Mouse (Mus musculus) right cerebral cortex, adult 2 months (tissue): Measurements from ENCODE around the gene Hdac1.

ENCODE experiments used
- DNase-seq, 2 experiments: peaks; one replicate each; pipeline ENCODE4 v3.0.0; 2021 to 2022; ENCODE audit warnings: low spot score in 2 of 2

Hdac1 gene

DNA sequence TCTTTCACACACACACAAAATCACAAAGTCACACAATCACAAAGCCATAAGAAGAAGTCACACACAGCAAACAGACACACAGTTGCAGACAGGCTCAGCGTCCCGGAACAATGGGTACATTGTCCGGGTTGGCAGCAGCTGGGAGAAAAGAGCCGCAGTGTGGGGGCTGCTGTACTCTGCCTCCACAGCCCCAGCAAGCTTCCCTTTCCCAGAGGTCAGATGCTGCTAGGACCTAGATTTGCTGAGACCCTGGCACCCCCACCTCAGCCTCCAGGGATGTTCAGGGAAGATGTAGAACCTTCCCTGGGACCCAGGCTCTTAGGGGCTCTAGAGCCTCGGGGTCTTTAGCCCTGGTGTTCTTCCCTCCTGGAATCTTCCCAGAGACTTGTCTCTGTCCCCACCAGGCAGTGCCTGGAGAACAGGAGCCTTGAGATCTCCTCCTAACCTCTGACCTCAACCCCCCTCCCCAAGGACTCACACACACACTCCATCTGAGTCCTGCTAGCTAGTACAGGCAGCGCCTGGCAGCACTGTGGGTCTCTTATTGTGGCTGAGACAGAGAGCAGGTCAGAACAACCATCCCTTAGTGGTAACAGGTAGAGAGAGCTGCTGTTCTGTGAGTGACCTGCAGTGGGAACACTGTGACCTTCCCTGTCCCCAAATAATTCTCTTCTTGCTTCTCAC is 31.0 kb downstream of the Hdac1 start:
- DNase-seq: no peak

DNA sequence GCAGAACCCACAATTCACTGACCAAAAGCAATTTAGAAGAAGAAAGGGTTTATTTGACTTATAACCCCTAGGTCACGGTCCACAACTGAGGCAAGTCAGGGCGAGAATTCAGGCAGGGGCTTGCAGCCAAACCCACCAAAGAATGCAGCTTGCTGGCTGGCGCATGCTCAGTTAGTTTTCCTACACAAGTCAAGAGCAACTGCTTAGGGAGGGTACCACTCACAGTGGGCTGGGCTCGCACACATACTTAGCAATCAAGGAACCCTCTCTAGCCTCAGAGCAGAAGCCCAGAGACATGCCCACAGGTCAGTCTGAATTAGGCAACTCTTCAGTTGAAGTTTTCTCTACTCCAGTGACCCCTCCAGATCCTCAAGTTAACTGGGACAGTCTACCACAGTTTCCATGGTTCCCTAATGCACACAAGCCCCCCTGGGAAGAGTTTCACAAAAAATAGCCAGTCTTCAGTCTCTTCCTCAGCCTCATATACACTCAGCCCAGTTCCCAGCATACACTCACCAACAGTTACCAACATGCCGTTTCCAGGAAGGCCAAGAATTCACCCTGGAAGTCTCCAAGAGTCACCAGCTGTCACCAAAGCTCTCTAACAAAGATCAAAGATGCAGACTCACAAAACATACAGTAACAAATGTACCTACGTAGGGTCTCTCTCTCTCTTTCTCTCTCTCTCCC is 31.6 kb downstream of the Hdac1 start:
- no peak for DNase-seq

DNA sequence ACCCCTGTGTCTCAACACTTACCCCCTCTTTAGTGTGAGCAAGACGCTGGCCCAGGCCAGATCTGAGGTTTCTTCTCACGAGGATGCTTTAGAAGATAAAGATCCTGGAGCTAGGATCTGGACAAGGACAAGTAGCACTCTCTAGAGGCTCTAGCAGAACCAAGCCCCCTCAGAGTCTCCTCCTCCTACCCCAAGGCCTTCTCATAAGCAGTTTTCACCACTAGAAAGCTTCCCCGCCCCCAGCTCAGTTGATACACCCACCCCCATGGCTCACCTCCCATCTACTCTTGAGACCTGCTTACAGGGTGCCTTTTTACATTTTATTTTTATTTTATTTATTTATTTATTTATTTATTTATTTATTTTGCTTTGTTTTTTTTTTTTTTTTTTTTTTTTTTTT is 32.9 kb downstream of the Hdac1 start:
- DNase-seq: no peak

DNA sequence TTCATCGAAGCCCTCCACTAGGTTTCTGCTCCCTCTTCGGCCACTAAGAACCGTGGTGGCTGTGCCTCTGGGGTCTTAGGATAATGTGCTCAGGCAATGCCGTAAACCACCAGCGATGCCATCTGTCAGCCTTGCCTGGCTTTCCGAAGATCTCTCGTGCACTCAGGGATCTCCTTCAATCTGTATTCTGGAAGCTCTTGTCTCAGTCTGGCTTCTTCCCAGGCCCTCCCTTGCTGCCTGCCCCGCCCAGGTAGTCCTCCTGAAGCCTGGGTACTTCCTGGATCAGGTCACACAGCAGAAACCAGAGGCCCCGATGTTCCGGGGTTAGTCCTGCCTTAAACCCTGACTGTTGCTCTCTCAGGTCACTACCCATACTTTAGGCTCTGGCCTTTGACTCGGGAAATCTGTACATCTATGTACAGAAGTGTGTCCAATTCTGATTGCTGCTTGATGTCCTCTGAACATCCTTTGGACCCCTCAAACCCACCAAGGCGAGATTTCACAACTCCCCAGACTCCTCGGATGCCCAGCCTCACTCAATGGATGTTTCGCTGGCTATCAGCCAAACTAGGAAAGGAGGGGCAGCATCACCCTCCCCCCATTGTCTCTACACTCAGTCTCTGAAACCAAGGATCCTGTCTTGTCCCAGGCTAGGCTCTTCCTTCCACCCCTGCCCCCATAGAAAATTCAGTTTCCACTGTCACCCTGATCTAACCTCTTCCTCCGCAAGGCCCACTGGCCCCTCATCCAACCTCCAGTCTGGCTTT is 33.5 kb downstream of the Hdac1 start:
- DNase-seq: no peak

DNA sequence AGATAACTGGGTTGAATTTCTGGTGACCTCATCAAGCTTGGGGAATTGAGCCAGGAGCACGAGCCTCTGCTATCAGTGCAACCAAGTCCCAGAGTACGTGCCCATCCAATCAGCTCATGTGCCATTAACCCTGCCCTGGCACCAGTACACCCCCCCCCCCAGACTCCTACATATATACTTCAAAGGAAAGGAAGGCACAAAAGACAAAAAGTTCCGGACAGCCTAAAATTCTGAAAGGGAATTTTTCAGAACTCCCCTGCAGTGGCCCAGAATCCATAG is 34.3 kb downstream of the Hdac1 start:
- DNase-seq: no peak

DNA sequence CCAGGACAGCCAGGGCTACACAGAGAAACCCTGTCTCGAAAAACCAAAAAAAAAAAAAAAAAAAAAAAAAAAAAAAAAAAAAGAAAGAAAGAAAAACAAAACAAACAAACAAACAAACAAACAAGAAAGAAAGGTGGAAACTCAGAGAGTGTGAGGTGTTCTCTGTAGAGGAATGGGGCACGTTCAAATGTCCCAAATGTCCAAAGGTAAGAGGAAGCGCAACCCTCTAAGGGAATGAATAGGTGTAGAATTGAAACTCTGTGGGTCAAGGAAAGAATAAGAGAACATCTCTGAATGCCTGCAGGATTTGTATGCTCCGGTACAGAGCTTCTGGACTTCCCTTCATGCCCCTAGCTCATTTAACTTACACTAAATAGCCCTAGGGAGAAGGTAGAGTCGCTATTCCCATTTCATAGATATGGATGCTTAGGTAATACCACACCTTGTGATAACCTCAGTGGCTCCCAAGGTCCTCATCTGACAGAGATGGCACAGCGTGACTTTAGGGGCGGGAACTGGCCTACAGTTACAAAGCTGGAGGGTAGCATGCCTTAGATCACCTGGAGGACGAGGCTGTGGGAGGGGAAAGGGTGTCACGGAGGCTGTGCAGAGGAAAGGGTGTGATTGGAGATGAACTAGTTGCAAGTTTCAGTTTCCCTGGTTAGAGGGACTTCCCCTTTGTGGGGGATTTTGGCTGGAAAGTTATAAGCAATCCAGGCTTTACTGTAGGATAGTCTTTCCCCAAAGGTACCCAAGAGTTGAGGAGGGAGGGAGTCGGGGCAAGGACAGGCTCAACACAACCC is 34.9 kb downstream of the Hdac1 start:
- no peak for DNase-seq

DNA sequence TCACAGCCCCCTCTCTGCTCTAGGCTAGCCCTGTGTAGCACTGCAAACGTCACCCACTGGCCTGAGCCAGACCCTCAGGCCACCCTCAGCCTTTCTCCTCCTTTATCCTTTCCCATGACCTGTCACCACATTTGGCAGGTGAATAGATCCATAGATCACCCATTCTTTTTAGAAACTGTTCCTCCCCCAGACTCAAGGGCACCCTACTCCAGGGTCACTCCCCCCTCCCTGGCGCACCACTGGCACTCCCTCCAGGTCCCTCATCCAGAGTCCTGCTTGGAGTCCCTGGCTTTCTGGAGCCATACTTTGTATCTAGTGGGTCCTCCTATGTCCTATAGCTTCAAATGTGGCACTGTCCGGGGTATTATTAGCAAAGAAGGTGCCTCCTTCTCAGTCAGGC is 37.0 kb downstream of the Hdac1 start:
- DNase-seq: no peak

DNA sequence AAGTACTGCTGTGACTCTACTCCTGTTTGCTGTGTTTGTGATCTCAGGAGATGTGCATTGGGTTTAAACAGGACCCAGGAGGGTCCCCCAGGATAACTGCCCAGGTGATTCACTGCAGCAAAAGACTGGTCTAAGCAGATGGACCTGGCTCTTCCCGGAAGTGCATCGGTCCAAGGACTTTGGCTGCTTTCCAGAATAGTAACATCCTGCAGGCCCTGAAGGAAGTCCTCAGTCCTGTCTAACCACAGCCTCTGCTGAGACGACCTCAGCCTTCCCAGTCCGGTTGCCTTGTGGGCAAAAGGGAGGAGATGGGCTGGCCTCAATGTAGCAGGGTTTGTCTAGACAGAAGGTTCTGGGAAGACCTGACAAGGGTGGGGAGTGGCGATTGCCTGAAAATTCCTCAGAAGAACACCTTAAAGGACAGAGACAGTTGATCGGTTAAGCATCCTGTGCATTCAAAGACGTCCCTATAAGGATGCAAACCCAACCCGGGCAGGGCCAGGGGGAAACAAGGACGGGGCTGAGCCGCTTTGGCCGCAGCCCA is 39.5 kb downstream of the Hdac1 start:
- no peak for DNase-seq

DNA sequence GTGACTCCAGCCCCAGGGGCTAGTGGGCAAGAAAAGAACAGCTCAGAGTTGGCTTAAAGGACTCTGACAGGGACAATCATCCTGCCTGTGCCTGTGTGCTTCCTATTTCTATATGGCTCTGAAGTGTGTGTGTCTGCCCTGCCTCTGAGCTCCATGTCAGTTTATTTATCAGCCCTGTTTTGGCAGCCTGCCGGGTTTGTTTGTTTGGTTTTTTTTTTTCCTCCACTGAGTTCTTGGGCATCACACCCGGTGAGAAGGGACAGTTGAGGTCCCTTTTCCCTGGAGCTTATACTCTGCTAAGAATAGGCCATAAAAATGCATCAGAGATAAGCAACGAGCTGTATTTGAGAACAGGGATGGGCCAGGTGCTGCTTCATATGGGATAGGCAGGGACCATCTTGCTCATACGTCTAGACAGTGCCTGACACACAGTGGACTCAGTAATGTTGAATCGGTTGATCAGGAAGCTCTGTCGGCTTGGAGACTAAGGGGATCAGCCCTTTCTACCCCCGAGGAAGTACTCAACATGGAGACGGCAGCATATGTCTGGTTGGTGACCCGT is 40.1 kb downstream of the Hdac1 start:
- DNase-seq: no peak

DNA sequence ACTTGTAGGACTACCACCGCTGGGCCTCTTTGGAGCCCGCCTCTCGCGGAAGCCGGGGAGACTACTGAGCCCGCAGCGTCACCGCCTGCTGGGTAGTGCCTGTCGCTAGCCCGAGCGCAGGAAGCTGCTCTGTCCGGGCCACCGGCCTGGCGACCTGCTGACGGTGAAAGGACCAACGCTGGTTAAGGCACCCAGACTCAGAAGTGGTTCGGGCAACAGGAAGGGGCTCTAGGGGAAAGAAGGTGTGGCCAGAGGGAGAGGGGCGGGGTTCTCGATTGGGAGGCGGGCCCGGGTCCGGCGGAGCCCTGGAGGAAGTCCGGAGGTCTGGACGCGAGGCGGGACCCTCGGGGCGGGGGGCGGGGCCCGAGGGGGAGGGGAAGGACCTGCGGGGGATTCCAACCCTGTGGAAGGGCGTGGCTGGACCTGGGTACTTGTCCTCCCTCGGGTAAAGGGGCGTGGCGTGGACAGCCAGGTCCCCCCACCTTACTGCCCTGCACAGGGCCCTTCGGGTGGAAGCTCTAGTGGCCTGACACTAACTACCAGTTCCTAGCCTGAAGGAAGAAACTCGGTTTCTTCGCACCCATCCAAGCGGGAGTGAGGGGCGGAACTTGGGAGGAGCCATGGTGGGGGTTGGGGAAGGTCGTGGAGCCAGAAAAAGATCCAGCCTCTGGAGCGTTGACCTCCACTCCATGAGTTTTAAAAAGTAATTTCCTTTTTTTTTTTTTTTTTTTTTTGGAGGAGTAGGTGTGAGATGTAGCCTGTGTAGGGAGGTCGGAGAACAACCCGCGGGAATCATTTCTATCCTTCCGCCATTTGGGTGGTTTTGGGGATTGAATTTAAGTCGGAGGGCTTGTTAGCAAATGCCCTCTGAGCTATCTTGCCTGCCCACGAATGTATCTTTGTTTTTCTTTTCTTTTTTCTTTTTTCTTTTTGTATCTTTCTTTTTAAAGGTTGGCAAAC is 41.6 kb downstream of the Hdac1 start:
- DNase-seq: peak; percentile 37 to 58

DNA sequence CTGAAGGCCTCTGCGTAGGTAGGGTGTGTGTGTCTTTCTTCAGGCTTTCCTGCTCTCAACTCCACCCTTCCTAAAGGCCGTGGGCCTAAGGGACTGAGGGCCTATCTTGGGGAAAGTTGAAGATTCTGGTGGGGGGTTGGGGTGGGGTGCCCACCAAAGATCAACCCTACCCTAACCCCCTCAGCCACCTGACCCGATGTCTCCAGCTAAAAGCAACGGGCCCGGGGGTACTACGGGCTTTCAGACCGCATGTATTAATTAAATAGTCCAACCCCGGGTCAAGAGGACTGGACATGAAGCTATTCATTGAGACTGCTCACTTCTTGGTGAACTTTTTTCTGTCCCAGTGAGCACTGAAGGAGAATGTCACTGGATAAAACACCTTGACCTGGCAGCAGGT is 42.5 kb downstream of the Hdac1 start:
- no peak for DNase-seq

DNA sequence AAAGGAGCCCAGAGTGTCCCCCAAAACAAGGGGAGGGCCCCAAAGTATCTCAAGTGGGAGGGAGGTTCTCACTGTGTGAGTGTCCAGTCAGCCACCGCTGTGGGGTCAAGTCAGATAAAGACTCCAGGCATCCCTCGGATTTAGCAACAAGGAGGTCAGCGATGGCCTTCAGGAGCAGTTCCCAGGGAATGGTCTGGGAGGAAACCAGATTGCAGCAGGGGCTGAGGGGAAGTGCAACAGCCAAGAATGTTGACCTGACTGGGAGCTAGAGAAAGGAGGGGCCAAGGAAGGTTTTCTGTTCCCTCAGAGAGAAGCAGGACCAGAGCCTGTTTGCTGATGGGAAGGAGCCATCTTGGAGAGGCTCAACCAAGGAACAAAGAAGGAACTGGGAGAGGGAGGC is 43.6 kb downstream of the Hdac1 start:
- no peak for DNase-seq

DNA sequence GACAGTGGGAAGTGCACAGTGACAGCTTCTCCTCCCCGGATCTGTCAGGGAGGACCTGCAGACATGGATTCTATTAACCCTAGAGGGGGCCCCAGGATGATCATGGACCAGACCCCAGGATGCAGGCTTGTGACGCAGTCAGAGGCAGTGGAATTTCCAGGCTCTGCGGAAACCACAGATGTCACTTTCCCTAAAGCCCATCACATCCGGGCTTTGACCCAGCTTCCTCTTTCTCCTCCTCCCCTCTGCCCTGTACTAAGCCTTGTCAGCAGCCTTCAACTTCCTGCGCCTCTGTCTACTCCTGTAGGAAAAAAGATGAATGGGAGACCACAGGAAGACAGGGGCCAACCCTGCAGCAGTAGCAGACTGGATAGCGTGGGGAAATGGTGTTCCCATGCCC is 45.9 kb downstream of the Hdac1 start:
- no peak for DNase-seq

DNA sequence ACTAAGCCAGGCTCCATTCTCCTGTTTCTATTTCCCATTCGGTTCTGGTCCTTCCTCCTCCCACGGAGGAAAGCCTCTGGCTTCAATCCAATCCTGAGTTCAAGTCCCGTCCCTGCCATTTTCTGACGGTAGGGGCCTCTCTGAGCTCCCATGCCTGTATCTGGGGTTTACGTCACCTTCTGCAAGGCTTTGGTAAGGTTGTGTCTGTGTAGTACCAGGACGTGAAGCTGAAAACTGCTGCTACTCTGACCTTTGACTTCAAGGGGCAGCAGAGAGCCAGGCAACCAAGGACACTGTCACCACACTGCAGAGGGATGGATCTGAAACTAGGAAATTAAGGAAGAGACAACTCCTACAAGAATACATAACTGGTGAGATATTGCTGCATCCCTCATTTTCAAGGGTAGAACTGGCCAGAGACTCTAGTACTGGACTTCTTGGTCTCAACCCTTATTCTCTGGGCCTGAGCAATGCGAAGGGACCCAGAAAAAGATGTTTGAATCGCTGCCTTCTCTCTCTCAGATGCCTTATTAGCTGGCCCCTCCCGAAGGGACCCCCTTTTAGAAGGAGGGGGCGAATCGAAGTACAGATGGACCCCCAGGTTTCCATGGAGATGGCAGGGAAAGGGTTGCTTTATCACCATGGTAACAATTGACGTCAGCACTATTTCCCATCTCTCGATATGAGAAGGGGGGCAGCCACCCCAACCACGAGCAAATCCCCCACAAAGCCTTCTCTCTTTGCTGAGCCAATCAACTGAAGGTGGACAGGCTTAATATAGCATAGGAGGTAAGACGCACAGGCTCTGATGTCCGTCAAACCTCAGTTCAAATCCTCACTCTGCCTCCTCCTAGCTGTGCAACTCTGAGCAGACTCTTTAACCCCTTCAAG is 46.6 kb downstream of the Hdac1 start:
- peak; percentile 53 to 55 for DNase-seq

DNA sequence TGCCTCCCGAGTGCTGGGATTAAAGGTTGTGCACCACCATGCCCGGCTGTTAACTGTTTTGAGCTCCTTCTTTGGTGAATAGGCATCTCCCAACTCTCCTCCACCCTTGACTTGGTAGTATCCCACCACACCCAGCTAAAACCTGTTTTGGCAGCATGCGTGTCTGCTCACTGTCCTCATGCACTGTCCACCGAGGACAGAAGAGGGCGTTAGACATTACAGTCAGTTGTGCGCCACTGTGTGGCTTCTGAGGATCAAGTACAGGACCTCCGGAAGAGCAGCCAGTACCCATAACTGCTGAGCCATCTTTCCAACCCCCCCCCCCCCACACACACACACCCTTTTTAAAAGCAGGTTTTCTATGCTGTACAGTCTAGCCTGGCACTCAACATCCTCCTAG is 47.8 kb downstream of the Hdac1 start:
- no peak for DNase-seq

DNA sequence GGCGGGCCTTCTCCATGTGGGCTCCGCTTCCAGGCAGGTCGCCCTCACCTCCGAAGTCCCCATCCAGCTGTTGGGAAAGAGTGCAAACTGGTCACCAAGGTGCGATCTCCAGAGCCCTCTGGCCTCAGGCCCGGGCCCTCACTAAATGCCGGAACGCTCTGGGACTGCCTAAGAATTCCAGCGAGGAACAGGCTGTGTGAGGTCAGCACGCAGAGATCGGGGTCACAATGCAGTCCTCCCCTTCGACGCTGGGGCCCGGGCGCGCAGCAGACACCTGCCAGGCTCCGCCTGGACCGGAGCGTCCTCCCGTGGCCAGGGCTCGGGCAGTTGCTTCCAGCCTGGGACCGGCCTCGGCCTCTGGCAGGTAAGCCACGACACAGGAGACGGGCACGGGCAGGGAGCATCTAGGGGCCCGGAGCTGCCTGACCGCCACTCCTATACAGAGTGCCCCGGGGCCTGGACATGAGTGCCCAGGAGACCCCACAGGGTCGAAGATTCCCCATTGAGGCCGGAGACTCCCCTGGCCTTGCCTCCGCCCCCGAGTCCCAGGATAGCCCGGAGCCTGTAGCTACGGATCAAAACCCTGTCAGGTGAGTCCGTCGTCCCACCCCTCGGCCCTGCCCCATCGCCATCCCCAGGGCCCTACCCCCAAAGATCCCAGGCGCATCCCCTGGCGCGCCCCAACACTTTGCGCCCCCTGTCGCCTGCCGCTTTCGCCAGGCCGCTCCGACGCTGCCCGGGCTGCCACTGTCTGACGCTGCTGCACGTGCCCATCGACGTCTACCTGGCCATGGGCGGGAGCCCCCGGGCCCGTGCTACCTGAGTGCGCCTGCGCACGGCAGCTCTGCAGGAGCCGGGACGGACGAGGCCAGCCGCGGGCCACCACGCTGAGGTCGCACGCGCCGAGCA is 51.3 kb downstream of the Hdac1 start, which contains the start of the genes Tssk3 and Fam229a:
TSS of gene Tssk3 (minus strand) at position 51 of the 909 bp plus-strand sequence.
TSS of gene Fam229a (plus strand) at position 219 of the 909 bp plus-strand sequence.
- DNase-seq: no peak

DNA sequence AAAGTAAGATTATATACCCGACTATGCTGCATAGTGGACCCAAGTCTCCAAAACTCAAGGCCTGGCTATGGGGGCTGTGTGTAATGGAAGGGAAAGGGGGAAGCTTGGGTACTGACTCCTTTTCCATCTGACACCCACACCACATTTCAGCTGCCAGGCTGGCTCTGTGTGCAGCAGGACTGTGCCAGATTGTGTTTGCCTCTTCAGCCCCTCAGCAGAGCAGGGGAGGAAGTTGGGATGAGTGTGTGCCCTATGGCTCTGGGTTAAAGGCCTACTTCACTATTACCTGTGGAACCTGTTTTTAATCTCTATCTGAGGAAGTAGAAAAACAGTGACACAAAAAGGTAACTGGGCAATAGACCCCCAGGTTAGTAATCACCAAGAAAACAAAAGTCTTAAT is 61.4 kb downstream of the Hdac1 start:
- no peak for DNase-seq

DNA sequence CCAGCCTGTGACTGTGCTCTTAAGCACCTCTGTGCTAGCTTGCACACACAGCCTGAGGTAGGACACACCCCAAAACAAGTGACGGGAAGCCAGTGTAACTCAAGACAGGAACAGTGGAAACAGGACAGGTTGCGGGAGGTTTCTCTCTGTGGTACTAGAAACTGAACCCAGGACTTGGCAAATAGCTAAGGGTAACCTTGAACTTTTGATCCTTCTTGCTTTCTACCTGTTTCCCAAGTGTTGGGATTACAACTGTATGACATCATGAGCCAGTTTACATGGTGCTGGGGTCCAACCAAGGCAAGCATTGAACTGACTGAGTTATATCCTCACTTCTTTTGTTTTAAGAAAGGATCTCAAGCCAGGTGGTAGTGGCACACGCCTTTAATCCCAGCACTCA is 62.6 kb downstream of the Hdac1 start:
- DNase-seq: no peak
